Mouse (Mus musculus) Patski (cell line): ENCODE data around the gene Nfkbil1. TPM values are rescaled to one million over a fixed set of nuclear protein-coding genes. Genes with fewer than 3 reads are reported as not detected.
A peak's percentile ranks its signal among the peaks of the same experiment; 100 is the strongest.

ENCODE experiments used
- ATAC-seq: fragments of 100-300 bp; one replicate; pipeline ENCODE4 v1.8.0; 2021
- CTCF ChIA-PET: fragments of 350-600 bp; sonication (Branson Sonifier 250); formaldehyde crosslinking; loops from one replicate; lab custom pipeline; 2022; ENCODE audit warnings: inconsistent platforms; lab: Charles Lee
- POLR2A ChIA-PET: fragments of 350-600 bp; sonication (Branson Sonifier 250); formaldehyde crosslinking; loops from one replicate; lab custom pipeline; 2022; ENCODE audit warnings: antibody characterized with exemption, inconsistent platforms; lab: Charles Lee
- DNase-seq: peaks from one replicate; pipeline ENCODE4 v3.0.0-alpha.2; 2011; ENCODE audit warnings: low read depth, low spot score
- H3K27me3 ChIP-seq: fragments of 371-371 bp; one replicate; pipeline ENCODE4 v1.5.1; 2021
- CTCF ChIP-seq: fragments of 100-300 bp; IDR thresholded peaks from one replicate; pipeline ENCODE4 v1.5.1; 2021
- in situ Hi-C: fragments of 300-500 bp; cut with MboI; formaldehyde crosslinking; loops from 3 replicates; pipeline ENCODE4 v1.11.1; 2018; ENCODE audit warnings: low pct_unique_long_range_greater_than_20kb, mixed read lengths
- polyA plus RNA-seq: library from polyadenylated mRNA; unstranded; gene quantifications from one replicate; pipeline ENCODE4 v1.2.3, GENCODE M21; 2021

Nfkbil1 gene
- polyA plus RNA-seq, 1 experiment from 2014 or later: 32.8 TPM

- POLR2A ChIA-PET: interaction anchor here (0.6 to 0.9 kb wide), 4 partner anchors 9 to 20 kb away, joined by 3 to 5 read pairs (median 4); no protein-coding TSS in a partner anchor
Observed at GRCm38 (mm10) chr17:35254241-35255098, 18.9 kb upstream of the Nfkbil1 start.

GRCm38 (mm10) chr17:35253293-35254093 is 17.9 kb upstream of the Nfkbil1 start:
- CTCF ChIA-PET: interaction anchor here (2.3 to 6.3 kb wide), 2 partner anchors 9 to 22 kb away, joined by 8 to 58 read pairs; partner anchors contain the start of gene Ddx39b
- H3K27me3 ChIP-seq: no peaks in the 10 kb centered on the region
- no peak for DNase-seq
- TF ChIP-seq CTCF: no peak
- in situ Hi-C loops: no loop called here
- ATAC-seq: no peak
- POLR2A ChIA-PET: interaction anchor here (0.6 to 4.5 kb wide), 4 partner anchors 8 to 39 kb away, joined by 3 to 21 read pairs (median 4); partner anchors contain the start of gene Ddx39b

More at GRCm38 (mm10) chr17:35254241-35255098, 18.9 kb upstream of the Nfkbil1 start:
- CTCF ChIA-PET: interaction anchor here (1.0 to 6.3 kb wide), 4 partner anchors 10 to 24 kb away, joined by 3 to 58 read pairs (median 18); partner anchors contain the start of gene Ddx39b
- in situ Hi-C loops: no loop called here
- H3K27me3 ChIP-seq: no peaks in the 10 kb centered on the region
- peak; percentile 88 for TF ChIP-seq CTCF
- no peak for DNase-seq
- ATAC-seq: no peak

GRCm38 (mm10) chr17:35252619-35253292 is 17.2 kb upstream of the Nfkbil1 start:
- ChIA-PET CTCF (no interaction called here), POLR2A (interaction anchor here (1.0 to 4.5 kb wide), 2 partner anchors 12 to 39 kb away, joined by 3 to 21 read pairs; partner anchors contain the start of gene Ddx39b)
- TF ChIP-seq CTCF: no peak
- in situ Hi-C loops: no loop called here
- no peaks in the 10 kb centered on the region for H3K27me3 ChIP-seq
- DNase-seq (no peak), ATAC-seq (no peak)

GRCm38 (mm10) chr17:35251981-35252380 is 16.4 kb upstream of the Nfkbil1 start:
- ATAC-seq (no peak), DNase-seq (no peak)
- POLR2A ChIA-PET: interaction anchor here (4.5 kb wide), 1 partner anchor 11 kb away, joined by 21 read pairs; the partner anchor contains the start of gene Ddx39b
- TF ChIP-seq CTCF: no peak
- H3K27me3 ChIP-seq: no peaks in the 10 kb centered on the region
- CTCF ChIA-PET: interaction anchor here (0.8 kb wide), 1 partner anchor 18 kb away, joined by 3 read pairs; no protein-coding TSS in a partner anchor
- in situ Hi-C loops: no loop called here

- ATAC-seq: no peak
Observed at GRCm38 (mm10) chr17:35251162-35251719, 15.6 kb upstream of the Nfkbil1 start.

GRCm38 (mm10) chr17:35250348-35251120 is 14.9 kb upstream of the Nfkbil1 start:
- no peak for TF ChIP-seq CTCF
- CTCF ChIA-PET: no interaction called here

More at GRCm38 (mm10) chr17:35251162-35251719, 15.6 kb upstream of the Nfkbil1 start:
- in situ Hi-C loops: no loop called here
- H3K27me3 ChIP-seq: no peaks in the 10 kb centered on the region
- no peak for TF ChIP-seq CTCF
- ChIA-PET CTCF (interaction anchor here (0.8 kb wide), 1 partner anchor 18 kb away, joined by 3 read pairs; no protein-coding TSS in a partner anchor), POLR2A (interaction anchor here (4.5 kb wide), 1 partner anchor 10 kb away, joined by 21 read pairs; the partner anchor contains the start of gene Ddx39b)
- DNase-seq: no peak

GRCm38 (mm10) chr17:35249451-35250197 is 14.0 kb upstream of the Nfkbil1 start:
- POLR2A ChIA-PET: interaction anchor here (4.5 kb wide), 1 partner anchor 8 kb away, joined by 21 read pairs; the partner anchor contains the start of gene Ddx39b
- CTCF ChIA-PET: no interaction called here
- DNase-seq: no peak
- no peak for ATAC-seq
- no peaks in the 10 kb centered on the region for H3K27me3 ChIP-seq
- TF ChIP-seq CTCF: no peak
- in situ Hi-C loops: loop anchor here (10.0 kb wide), 1 partner anchor 405 kb away; no protein-coding TSS in a partner anchor

More at GRCm38 (mm10) chr17:35250348-35251120, 14.9 kb upstream of the Nfkbil1 start:
- ATAC-seq (no peak), DNase-seq (no peak)
- H3K27me3 ChIP-seq: no peaks in the 10 kb centered on the region
- POLR2A ChIA-PET: interaction anchor here (4.5 kb wide), 1 partner anchor 9 kb away, joined by 21 read pairs; the partner anchor contains the start of gene Ddx39b
- in situ Hi-C loops: no loop called here

- POLR2A ChIA-PET: no interaction called here
- in situ Hi-C loops: loop anchor here (10.0 kb wide), 1 partner anchor 404 kb away; no protein-coding TSS in a partner anchor
- TF ChIP-seq CTCF: no peak
- CTCF ChIA-PET: no interaction called here
- no peaks in the 10 kb centered on the region for H3K27me3 ChIP-seq
- no peak for ATAC-seq
- DNase-seq: no peak
Observed at GRCm38 (mm10) chr17:35248986-35249385, 13.4 kb upstream of the Nfkbil1 start.
